Mouse (Mus musculus) lung, adult 2 months (tissue): ENCODE results near the gene Alyref.

ENCODE experiments used
- CTCF ChIP-seq: fragments of 200-500 bp; IDR thresholded peaks from 2 replicates; pipeline ENCODE4 v1.5.1; 2011; ENCODE audit warnings: mild to moderate bottlenecking, low read length, control low read depth; ENCODE audit not compliant: insufficient read depth
- POLR2A ChIP-seq: fragments of 200-500 bp; IDR thresholded peaks from 2 replicates; pipeline ENCODE4 v1.6.1; 2011; ENCODE audit warnings: low read depth, mild to moderate bottlenecking, control low read depth, low read length, borderline replicate concordance; ENCODE audit errors: extremely low read depth

DNA sequence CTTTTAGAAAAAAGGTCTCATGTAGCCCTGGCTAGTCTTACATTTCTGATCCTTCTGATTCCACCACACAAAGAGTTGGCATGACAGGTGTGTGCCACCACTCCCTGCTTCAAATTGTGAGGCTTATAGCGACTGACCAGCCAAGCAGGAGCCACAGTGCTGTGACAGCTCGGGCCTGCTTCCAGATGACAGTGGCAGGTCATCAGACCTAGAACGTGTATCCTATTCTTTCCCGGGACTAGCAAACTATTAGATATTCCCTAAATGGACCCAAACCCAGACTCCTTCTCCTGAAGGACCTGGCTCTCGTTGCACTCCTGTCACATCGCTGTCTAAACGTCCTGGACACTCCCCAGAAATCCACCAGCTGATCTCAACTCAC is 49.4 kb downstream of the Alyref start:
- TF ChIP-seq CTCF (no peak), POLR2A (no peak)
